Mouse (Mus musculus) hindbrain, postnatal 0 days (tissue): ENCODE data around the gene Rcsd1. TPM values are rescaled to one million over a fixed set of nuclear protein-coding genes. Genes with fewer than 3 reads are reported as not detected.

Experiments used
- ATAC-seq: fragments of 200-750 bp; cut with Nextera tagmentation; 2 replicates; pipeline ENCODE4 v1.8.0; 2017; ENCODE audit warnings: mild to moderate bottlenecking, moderate TSS enrichment, moderate library complexity
- DNase-seq: peaks from one replicate; pipeline ENCODE4 v3.0.0-alpha.2; 2015; ENCODE audit warnings: low spot score
- H3K27ac ChIP-seq: fragments of 300-500 bp; sonication (generic); 2 replicates; pipeline ENCODE4 v1.5.1; 2014; ENCODE audit warnings: mild to moderate bottlenecking
- H3K27me3 ChIP-seq: fragments of 300-500 bp; sonication (generic); 2 replicates; pipeline ENCODE4 v1.6.1; 2014; ENCODE audit warnings: low read length, mixed read lengths; ENCODE audit not compliant: insufficient read depth
- H3K36me3 ChIP-seq: fragments of 300-500 bp; sonication (generic); 2 replicates; pipeline ENCODE4 v1.6.1; 2014; ENCODE audit warnings: low read length, mixed read lengths; ENCODE audit not compliant: insufficient read depth
- H3K4me1 ChIP-seq: fragments of 300-500 bp; sonication (generic); 2 replicates; pipeline ENCODE4 v1.6.1; 2014; ENCODE audit warnings: antibody characterized with exemption, low read length, mixed read lengths; ENCODE audit not compliant: insufficient read depth
- H3K4me2 ChIP-seq: fragments of 300-500 bp; sonication (generic); 2 replicates; pipeline ENCODE4 v1.6.1; 2014; ENCODE audit warnings: low read depth, mild to moderate bottlenecking, low read length, moderate library complexity, mixed read lengths
- H3K4me3 ChIP-seq: fragments of 300-500 bp; sonication (generic); 2 replicates; pipeline ENCODE4 v1.5.1; 2014; ENCODE audit warnings: low read length
- H3K9ac ChIP-seq: fragments of 300-500 bp; sonication (generic); replicated peaks from 2 replicates; pipeline ENCODE4 v1.6.1; 2014; ENCODE audit warnings: mild to moderate bottlenecking, low read length, moderate library complexity, mixed read lengths
- H3K9me3 ChIP-seq: fragments of 300-500 bp; sonication (generic); 2 replicates; pipeline ENCODE4 v1.6.1; 2016; ENCODE audit warnings: low read length, mixed read lengths
- CTCF ChIP-seq: IDR thresholded peaks from 2 replicates; pipeline ENCODE4 v1.5.1; 2016; ENCODE audit warnings: antibody characterized with exemption, control low read depth, low read depth
- WGBS: fragments of 180-500 bp; shearing (Covaris S2); extraction: QIAGEN DNeasy Blood & Tissue Kit; methylation state at CpG from one replicate; pipeline ENCODE4 v1.1.7; 2014; 5-methylcytosine and 5-hydroxymethylcytosine counted together
- polyA plus RNA-seq: library from polyadenylated mRNA; unstranded; fragments of >200 nt; fragmentation: Nextera tagmentation; extraction: Ambion mirVana; gene quantifications from 2 replicates; pipeline ENCODE4 v1.2.1, GENCODE M21; 2015
- total RNA-seq: library from RNA; depleted of rRNA; stranded (reverse); fragments of >200 nt; gene quantifications from 2 replicates; pipeline ENCODE4 v1.2.3, GENCODE M21; 2014

Gene Rcsd1
- total and polyA plus RNA-seq, 2 experiments from 2014 or later = 6.0 to 9.2 TPM

DNA sequence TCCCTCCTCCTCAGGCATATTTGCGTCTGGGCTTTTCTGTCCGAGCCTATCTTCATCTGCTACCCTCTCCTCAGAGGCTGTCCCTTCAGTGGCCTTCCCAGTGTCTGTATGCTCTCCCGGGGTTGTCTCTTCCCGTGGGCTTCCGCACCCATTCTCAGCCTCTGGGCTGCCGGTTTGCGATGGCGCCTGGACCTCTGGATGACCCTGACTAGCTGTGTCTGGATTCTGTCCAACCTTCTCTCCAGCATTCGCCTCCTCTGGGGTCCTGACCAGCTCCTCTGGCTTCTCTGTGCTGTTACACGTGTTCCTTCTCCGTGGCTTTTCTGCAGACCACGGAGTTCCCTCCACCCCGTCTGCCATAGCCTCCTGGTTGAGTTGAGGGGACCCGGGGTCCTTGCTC, 54.1 kb downstream of the Rcsd1 start:
- H3K27ac ChIP-seq = no peak overlapping the region
- no peaks in the 10 kb centered on the region for H3K4me1 ChIP-seq
- no peaks in the 10 kb centered on the region for H3K36me3 ChIP-seq
- H3K4me2 ChIP-seq = no peak overlapping the region
- no peak for TF ChIP-seq CTCF
- no peaks in the 10 kb centered on the region for H3K27me3 ChIP-seq
- 81% methylated on average over 14 of the region's 14 CpGs for WGBS
- no peaks in the 10 kb centered on the region for H3K9me3 ChIP-seq
- H3K9ac ChIP-seq = no peak overlapping the region
- DNase-seq (no peak), ATAC-seq (no peak)
- no peak overlapping the region for H3K4me3 ChIP-seq

- H3K4me1 ChIP-seq = no peaks in the 10 kb centered on the region
- 73% methylated on average over 6 of the region's 6 CpGs for WGBS
Observed at GRCm38 (mm10) chr1:165655022-165655421, 54.5 kb downstream of the Rcsd1 start.

GRCm38 (mm10) chr1:165653126-165653885, 56.3 kb downstream of the Rcsd1 start:
- H3K4me2 ChIP-seq = no peak overlapping the region
- H3K4me3 ChIP-seq = no peak overlapping the region
- 83% methylated on average over 14 of the region's 14 CpGs for WGBS
- no peaks in the 10 kb centered on the region for H3K9me3 ChIP-seq
- DNase-seq (no peak), ATAC-seq (0 out of 2 replicates have a peak, but pooled peaks have one; percentile 36)
- H3K9ac ChIP-seq = no peak overlapping the region
- TF ChIP-seq CTCF = no peak
- H3K27me3 ChIP-seq = no peaks in the 10 kb centered on the region
- H3K4me1 ChIP-seq = no peaks in the 10 kb centered on the region
- H3K27ac ChIP-seq = no peak overlapping the region
- no peaks in the 10 kb centered on the region for H3K36me3 ChIP-seq

More at GRCm38 (mm10) chr1:165655022-165655421, 54.5 kb downstream of the Rcsd1 start:
- Histone ChIP-seq H3K4me2 (no peak overlapping the region), H3K4me3 (no peak overlapping the region), H3K36me3 (no peaks in the 10 kb centered on the region), H3K9me3 (no peaks in the 10 kb centered on the region), H3K27ac (no peak overlapping the region), H3K9ac (no peak overlapping the region), H3K27me3 (no peaks in the 10 kb centered on the region)
- ATAC-seq (no peak), DNase-seq (no peak)
- TF ChIP-seq CTCF = 0 out of 2 replicates have a peak, but pooled peaks have one; percentile 5

DNA sequence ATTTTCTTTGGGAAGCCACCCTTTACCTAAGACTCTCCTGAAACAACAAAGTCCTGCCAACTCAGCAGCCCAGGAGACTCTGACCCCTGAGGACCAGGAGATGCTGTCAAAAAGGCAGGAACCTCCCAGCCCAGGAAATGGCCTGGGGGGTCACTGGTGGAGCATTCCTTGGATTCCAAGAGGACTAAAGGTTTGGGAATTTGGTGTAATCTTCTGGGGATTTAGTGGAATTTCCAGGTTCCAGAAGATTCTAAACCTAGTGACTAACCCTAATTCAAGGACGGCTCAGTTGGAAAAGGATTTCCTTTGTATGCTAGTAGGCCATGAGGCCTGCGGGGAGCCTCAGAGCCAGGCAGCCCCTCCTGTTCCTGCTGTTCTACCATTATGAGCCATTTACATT, 57.0 kb downstream of the Rcsd1 start:
- TF ChIP-seq CTCF = no peak
- no peaks in the 10 kb centered on the region for H3K9me3 ChIP-seq
- H3K4me3 ChIP-seq = no peak overlapping the region
- H3K4me2 ChIP-seq = no peak overlapping the region
- no peaks in the 10 kb centered on the region for H3K4me1 ChIP-seq
- WGBS = 77% methylated on average over 2 of the region's 2 CpGs
- ATAC-seq (no peak), DNase-seq (no peak)
- no peak overlapping the region for H3K9ac ChIP-seq
- H3K36me3 ChIP-seq = no peaks in the 10 kb centered on the region
- no peak overlapping the region for H3K27ac ChIP-seq
- H3K27me3 ChIP-seq = no peaks in the 10 kb centered on the region

- no peak overlapping the region for H3K4me3 ChIP-seq
- no peaks in the 10 kb centered on the region for H3K4me1 ChIP-seq
- DNase-seq = no peak
- no peaks in the 10 kb centered on the region for H3K36me3 ChIP-seq
- H3K27me3 ChIP-seq = no peaks in the 10 kb centered on the region
- H3K27ac ChIP-seq = no peak overlapping the region
- no peaks in the 10 kb centered on the region for H3K9me3 ChIP-seq
- no peak overlapping the region for H3K4me2 ChIP-seq
- no peak for TF ChIP-seq CTCF
- H3K9ac ChIP-seq = no peak overlapping the region
- WGBS = 67% methylated on average over 5 of the region's 5 CpGs
- no peak for ATAC-seq
Observed at GRCm38 (mm10) chr1:165651158-165651557, 58.4 kb downstream of the Rcsd1 start.

DNA sequence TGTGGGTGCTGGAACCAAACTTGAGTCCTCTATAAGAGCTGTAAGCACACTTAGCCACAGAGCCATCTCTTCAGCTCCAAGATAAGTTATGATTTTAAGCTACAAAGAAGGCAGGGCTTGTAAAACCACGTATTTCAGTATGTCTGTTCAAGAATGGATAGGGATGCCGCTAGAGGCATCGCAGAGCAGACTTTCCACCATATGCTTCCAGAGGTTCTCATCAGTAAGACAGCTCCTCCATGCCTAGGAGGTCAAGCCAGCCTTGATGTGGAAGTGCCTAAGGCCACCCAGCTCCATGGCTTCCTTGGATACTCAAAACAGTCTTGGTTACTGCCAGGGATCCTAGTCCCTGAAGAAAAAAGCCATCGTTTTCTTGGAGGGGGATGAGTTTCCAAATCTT, 64.5 kb downstream of the Rcsd1 start:
- H3K9me3 ChIP-seq = no peaks in the 10 kb centered on the region
- H3K27ac ChIP-seq = no peak overlapping the region
- 81% methylated on average over 4 of the region's 4 CpGs for WGBS
- H3K4me2 ChIP-seq = no peak overlapping the region
- H3K9ac ChIP-seq = no peak overlapping the region
- no peaks in the 10 kb centered on the region for H3K4me1 ChIP-seq
- ATAC-seq = no peak
- no peaks in the 10 kb centered on the region for H3K36me3 ChIP-seq
- DNase-seq = no peak
- TF ChIP-seq CTCF = no peak
- no peak overlapping the region for H3K4me3 ChIP-seq
- H3K27me3 ChIP-seq = no peaks in the 10 kb centered on the region

DNA sequence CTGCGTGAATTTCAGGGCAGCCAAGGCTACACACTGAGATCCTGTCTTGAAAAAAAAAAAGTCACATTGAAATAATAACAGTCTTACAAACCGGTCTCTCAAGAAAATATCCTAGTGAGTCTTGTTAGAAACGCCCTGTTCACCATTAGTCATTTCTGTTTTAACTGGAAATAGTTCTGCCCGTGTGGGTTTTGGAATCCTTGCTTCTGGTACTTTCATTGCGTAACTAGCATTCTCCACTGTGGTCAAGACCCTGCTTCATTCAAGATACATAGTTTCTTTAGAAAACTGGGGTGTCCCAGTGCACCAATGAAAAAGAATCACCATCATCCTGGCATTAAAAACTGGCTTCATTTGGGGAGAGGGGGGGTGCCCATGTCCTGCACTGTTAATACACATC, 65.8 kb downstream of the Rcsd1 start:
- Histone ChIP-seq H3K4me2 (peak overlapping the region; percentile 63; the same call in 1 of the 2 replicates), H3K27ac (no peak overlapping the region), H3K4me3 (no peak overlapping the region), H3K4me1 (no peaks in the 10 kb centered on the region), H3K9ac (no peak overlapping the region), H3K36me3 (no peaks in the 10 kb centered on the region), H3K27me3 (no peaks in the 10 kb centered on the region), H3K9me3 (no peaks in the 10 kb centered on the region)
- 70% methylated on average over 5 of the region's 5 CpGs for WGBS
- ATAC-seq (no peak), DNase-seq (no peak)
- no peak for TF ChIP-seq CTCF
